Mouse (Mus musculus) ES-Bruce4 (cell line): ENCODE measurements around the gene 2700081O15Rik.

ENCODE experiments used
- CTCF ChIP-seq: IDR thresholded peaks from one replicate; pipeline ENCODE4 v1.8.1; 2011; ENCODE audit warnings: low read depth, low read length
- EP300 ChIP-seq: IDR thresholded peaks from 2 replicates; pipeline ENCODE4 v1.6.1; 2011; ENCODE audit warnings: low read depth, low read length; ENCODE audit not compliant: insufficient read depth
- POLR2A ChIP-seq: IDR thresholded peaks from one replicate; pipeline ENCODE4 v1.8.1; 2011; ENCODE audit warnings: low read length; ENCODE audit not compliant: insufficient read depth

GRCm38 (mm10) chr19:7417911-7418849 lies 755 bp downstream of the 2700081O15Rik start:
- TF ChIP-seq CTCF, result peak; percentile 58
- TF ChIP-seq POLR2A, result no peak
- TF ChIP-seq EP300, result no peak
